Mouse (Mus musculus) embryo, embryonic 9.5 days (tissue): ENCODE measurements at regions not wholly inside any gene's neighbourhood (a gene's known extent, or its start where the extent isn't known, plus 50 kb on each side); places are given as distances from the start of the nearest gene placed in this dataset.
A peak's percentile ranks its signal among the peaks of the same experiment; 100 is the strongest.
"Not testable (repeated sequence)": the region's sequence is repeated elsewhere in the genome, so short reads cannot be mapped to it uniquely, and the experiment has no call there.

Experiments used
- DNase-seq: peaks from one replicate; pipeline ENCODE4 v3.0.0-alpha.2; 2017; ENCODE audit errors: extremely low spot score

DNA sequence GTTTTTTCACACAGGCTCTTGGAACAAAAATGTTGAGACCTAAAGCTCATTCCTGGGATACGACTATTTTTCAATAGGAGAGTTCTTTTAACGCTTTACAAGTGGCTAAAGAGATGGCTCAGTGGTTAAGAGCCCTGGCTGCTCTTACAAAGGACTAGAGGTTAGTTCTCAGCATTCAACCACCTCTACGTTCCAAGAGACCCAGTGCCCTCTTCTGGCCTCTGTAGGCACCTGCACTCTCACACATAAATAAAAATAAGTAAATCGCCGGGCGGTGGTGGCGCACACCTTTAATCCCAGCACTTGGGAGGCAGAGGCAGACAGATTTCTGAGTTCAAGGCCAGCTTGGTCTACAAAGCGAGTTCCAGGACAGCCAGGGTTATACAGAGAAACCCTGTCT is 70.5 kb upstream of the Rad23b start:
- DNase-seq = not testable (repeated sequence)

DNA sequence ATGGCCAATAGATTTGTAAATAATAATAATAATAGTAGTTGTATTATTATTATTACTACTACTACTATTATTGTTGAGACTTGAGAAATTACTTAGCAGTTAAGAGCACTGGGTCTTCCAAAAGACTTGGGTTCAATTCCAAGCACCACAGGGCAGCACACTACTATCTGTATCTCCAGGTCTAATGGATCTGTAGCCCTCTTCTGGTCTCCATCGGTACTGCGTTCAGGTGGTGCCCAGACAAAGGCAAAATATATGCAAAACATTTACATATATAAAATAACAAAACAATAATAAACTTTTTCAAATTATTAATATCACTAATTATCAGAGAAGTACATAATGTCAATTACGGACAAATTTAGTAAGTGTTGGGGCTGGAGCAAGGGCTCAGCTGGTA is 69.1 kb upstream of the Rad23b start:
- DNase-seq = no peak

DNA sequence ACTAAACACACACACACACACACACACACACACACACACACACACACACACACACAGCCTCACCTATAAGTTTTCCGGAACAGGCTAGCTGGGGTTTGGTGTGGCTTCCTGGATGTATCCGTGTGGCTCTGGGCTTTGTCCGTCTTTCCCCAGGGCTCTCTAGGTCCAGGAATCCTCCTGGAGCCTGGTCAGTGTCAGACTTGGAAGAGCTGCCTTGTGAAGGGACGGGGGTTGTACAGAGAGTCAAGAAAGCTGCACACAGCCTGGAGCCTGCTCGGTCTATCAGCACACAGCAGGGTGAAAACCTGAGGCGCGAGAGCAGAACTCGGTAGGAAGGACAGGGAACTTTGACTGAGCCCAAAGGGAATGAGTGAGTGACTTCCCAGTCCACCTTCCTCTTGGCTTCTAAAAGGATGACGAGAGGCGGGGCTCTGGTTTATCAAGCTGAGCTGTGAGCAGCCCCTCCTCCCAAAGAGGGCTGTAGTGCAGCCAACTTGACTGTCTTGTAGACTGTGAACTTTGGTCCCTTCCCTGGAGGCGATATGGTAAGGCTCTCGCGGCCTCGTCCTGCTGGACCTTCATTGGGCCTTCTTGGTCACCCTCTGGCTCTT is 68.3 kb upstream of the Rad23b start:
- DNase-seq = no peak

DNA sequence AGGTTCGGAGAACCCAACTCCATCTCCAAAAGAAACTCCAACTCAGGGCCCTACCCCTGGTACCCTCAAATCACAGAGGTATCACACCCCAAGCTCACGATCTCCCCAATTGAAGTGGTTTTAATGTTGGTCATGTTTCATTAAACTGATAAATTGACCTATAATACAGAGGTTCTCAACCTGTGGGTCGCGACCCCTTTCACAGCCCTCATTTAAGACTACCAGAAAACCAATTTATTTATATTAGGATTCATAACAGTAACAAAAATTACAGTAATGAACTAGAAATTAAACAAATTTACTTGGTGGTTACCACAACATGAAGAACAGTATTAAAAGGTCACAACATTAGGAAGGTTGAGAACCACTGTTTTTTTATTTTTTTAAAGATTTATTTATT is 67.4 kb upstream of the Rad23b start:
- DNase-seq = no peak

GRCm38 (mm10) chr4:55284722-55285225 is 65.1 kb upstream of the Rad23b start:
- no peak for DNase-seq

- DNase-seq = no peak
Observed at GRCm38 (mm10) chr4:55285641-55286040, 64.2 kb upstream of the Rad23b start.

DNA sequence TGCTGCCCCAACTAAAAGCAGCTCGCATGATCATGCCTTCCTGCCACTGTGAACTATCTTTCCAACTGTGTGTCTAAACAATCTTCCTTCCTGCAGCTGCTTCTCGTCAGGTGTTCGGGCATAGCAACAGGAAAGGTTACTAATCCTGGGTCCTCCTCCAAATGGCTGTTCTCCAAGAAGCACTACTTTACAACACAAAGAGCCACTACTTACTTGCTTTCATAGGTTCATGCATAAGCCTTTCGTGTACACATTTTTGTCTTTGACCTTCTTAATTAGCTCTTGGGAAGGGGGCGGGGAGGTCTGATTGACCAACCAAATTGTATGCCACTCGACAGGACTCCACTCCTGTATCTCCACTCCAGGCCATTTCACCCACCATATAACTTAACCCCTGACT is 61.4 kb upstream of the Rad23b start:
- DNase-seq = no peak

- no peak for DNase-seq
Observed at GRCm38 (mm10) chr4:55292277-55292676, 57.6 kb upstream of the Rad23b start.

- DNase-seq = no peak
Observed at GRCm38 (mm10) chr4:55292701-55293100, 57.1 kb upstream of the Rad23b start.

- no peak for DNase-seq
Observed at GRCm38 (mm10) chr4:55293347-55294079, 56.3 kb upstream of the Rad23b start.

- peak; percentile 83 for DNase-seq
Observed at GRCm38 (mm10) chr4:55294255-55294687, 55.6 kb upstream of the Rad23b start.

DNA sequence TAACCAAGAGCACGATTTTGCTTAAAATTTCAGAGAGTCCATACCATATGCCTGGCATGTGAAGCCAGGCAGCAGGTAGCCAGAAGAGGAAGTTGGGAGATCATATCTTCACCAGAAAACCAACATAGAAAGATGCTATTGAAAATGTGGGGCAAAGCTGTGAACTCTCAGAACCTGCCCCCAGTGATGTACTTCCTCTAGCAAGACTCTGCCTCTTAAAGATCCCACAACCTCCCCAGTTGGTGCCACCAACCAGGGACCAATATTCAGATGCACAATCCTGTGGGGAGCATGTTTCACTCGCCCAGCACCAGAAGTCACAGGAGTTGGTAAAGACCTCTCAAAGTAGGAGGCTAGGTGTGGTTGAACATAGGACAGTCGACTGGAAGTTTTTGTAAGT is 52.0 kb upstream of the Rad23b start:
- no peak for DNase-seq
